ENCODE assay signal across 17 mouse cellular contexts in genomic region chr13:43691755-43692154, GRCm38 (mm10).
DNase-seq lines count a peak whose midpoint lies in the region; ATAC-seq and TF ChIP-seq lines count a peak whose summit lies in the region.
"Had no signal": no experiment of that assay in that cellular context is flagged by ENCODE, and none has a peak within 500 bp of the region (broad histone marks: within the 10 kb centered on the region; RNA-seq: fewer than 3 reads in every experiment).

No protein-coding gene starts in this region.

- H3K36me3 ChIP-seq in forebrain, postnatal 0 days (ENCODE audit: insufficient read depth), result no peaks in the 10 kb centered on the region
- H3K36me3 ChIP-seq in forebrain, embryonic 16.5 days (ENCODE audit: control insufficient read depth, insufficient read depth), result no peaks in the 10 kb centered on the region
- H3K36me3 ChIP-seq in C2C12 (ENCODE audit: control insufficient read depth, insufficient read depth), result no peaks in the 10 kb centered on the region
- H3K36me3 ChIP-seq: embryonic facial prominence, embryonic 13.5 days; hindbrain, embryonic 15.5 days had no signal

- no peaks in the 10 kb centered on the region for H3K27me3 ChIP-seq in forebrain, postnatal 0 days (ENCODE audit: insufficient read depth, low read length)
- H3K27me3 ChIP-seq in forebrain, embryonic 16.5 days (replicated peaks; ENCODE audit: control insufficient read depth, insufficient read depth, low read length), result no peaks in the 10 kb centered on the region
- H3K27me3 ChIP-seq in C2C12 (ENCODE audit: control insufficient read depth, insufficient read depth, insufficient read length), result peaks cover 7% of the 10 kb centered on the region
- H3K27me3 ChIP-seq: hindbrain, embryonic 15.5 days had no signal

- TF ChIP-seq CTCF in forebrain, postnatal 0 days (IDR thresholded peaks at IDR 0.05; ENCODE audit: low read depth), result peak; percentile 40
- peak; percentile 34 for TF ChIP-seq CTCF in left cerebral cortex, adult 2 months (IDR thresholded peaks at IDR 0.05)
- TF ChIP-seq CTCF in C2C12 (IDR thresholded peaks at IDR 0.05; ENCODE audit: control insufficient read depth, insufficient read depth, insufficient read length), result no peak

- ATAC-seq in forebrain, postnatal 0 days, result no peak
- no peak for ATAC-seq in forebrain, embryonic 16.5 days

- no peaks in the 10 kb centered on the region for H3K9me3 ChIP-seq in forebrain, postnatal 0 days (ENCODE audit: low read length)
- no peaks in the 10 kb centered on the region for H3K9me3 ChIP-seq in forebrain, embryonic 16.5 days (ENCODE audit: control insufficient read depth, low read length)
- H3K9me3 ChIP-seq: embryonic facial prominence, embryonic 13.5 days; hindbrain, embryonic 15.5 days had no signal

- H3K4me1 ChIP-seq in forebrain, postnatal 0 days (ENCODE audit: insufficient read depth), result no peaks in the 10 kb centered on the region
- H3K4me1 ChIP-seq in forebrain, embryonic 16.5 days (replicated peaks; ENCODE audit: control insufficient read depth, insufficient read depth, low read length), result peaks cover 5% of the 10 kb centered on the region
- H3K4me1 ChIP-seq: embryonic facial prominence, embryonic 13.5 days; megakaryocyte, embryonic 14.5 days had no signal

- no peak overlapping the region for H3K9ac ChIP-seq in forebrain, postnatal 0 days
- H3K9ac ChIP-seq in forebrain, embryonic 16.5 days (replicated peaks; ENCODE audit: low read depth, low read length), result no peak overlapping the region
- H3K9ac ChIP-seq: embryonic facial prominence, embryonic 13.5 days; hindbrain, embryonic 15.5 days had no signal

- H3ac ChIP-seq in C2C12 (ENCODE audit: control insufficient read depth, insufficient read length, low read depth), result no peak overlapping the region

- no peaks in the 10 kb centered on the region for H3K79me2 ChIP-seq in C2C12 (ENCODE audit: control insufficient read depth, insufficient read depth)

- H3K4me3 ChIP-seq in forebrain, postnatal 0 days (ENCODE audit: low read depth, low read length), result no peak overlapping the region
- no peak overlapping the region for H3K4me3 ChIP-seq in forebrain, embryonic 16.5 days (replicated peaks; ENCODE audit: low read length)
- no peak overlapping the region for H3K4me3 ChIP-seq in left cerebral cortex, adult 2 months
- no peak overlapping the region for H3K4me3 ChIP-seq in C2C12 (ENCODE audit: insufficient read depth, poor library complexity, severe bottlenecking)
- H3K4me3 ChIP-seq: embryonic facial prominence, embryonic 13.5 days; hindbrain, embryonic 15.5 days; megakaryocyte, embryonic 14.5 days; myocyte had no signal

- intact Hi-C loops in left cerebral cortex, adult 2 months (cut with DNase I), result no loop called here
- intact Hi-C loops in left cerebral cortex, postnatal 36 days (cut with DNase I), result no loop called here

- no peaks in the 10 kb centered on the region for H3K79me3 ChIP-seq in C2C12 (ENCODE audit: low read depth)

- H3K4me2 ChIP-seq in forebrain, postnatal 0 days (ENCODE audit: low read depth), result no peak overlapping the region
- H3K4me2 ChIP-seq in forebrain, embryonic 16.5 days (ENCODE audit: low read length), result no peak overlapping the region
- H3K4me2 ChIP-seq: hindbrain, embryonic 15.5 days had no signal

- 62% methylated on average over 3 of the region's 3 CpGs for WGBS in forebrain, postnatal 0 days
- WGBS in forebrain, embryonic 16.5 days, result 68% methylated on average over 3 of the region's 3 CpGs

- no peak overlapping the region for H3K27ac ChIP-seq in forebrain, postnatal 0 days (ENCODE audit: low read depth, low read length)
- H3K27ac ChIP-seq in forebrain, embryonic 16.5 days (ENCODE audit: low read length), result no peak overlapping the region
- H3K27ac ChIP-seq in left cerebral cortex, adult 2 months, result no peak overlapping the region
- H3K27ac ChIP-seq: embryonic facial prominence, embryonic 13.5 days; hindbrain, embryonic 15.5 days had no signal

- no peak for DNase-seq in forebrain, postnatal 0 days
- DNase-seq in left cerebral cortex, adult 2 months (ENCODE audit: extremely low spot score in 1 of 2, low spot score in 2 of 2), result no peak
- DNase-seq in left cerebral cortex, postnatal 36 days (ENCODE audit: low spot score in 2 of 2), result no peak
- DNase-seq in induced T-regulatory cell, adult 2 months (ENCODE audit: low read depth), result peak; percentile 10
- no peak for DNase-seq in right cerebral cortex, postnatal 36 days (ENCODE audit: low spot score in 2 of 2)
- no peak for DNase-seq in spleen, postnatal 10 days (ENCODE audit: low spot score in 2 of 2)
- DNase-seq: adrenal gland, postnatal 36 days; cerebellum, adult 9-11 months; heart, postnatal 14 days; kidney, adult 9 months; lung, adult 18-20 months had no signal

TF ChIP-seq in C2C12, 6 proteins besides CTCF, POLR2A, EP300 and RAD21:
- TF ChIP-seq CEBPB (IDR thresholded peaks at IDR 0.05; ENCODE audit: low read depth) (peak; percentile 2), MYOG (IDR thresholded peaks at IDR 0.05; ENCODE audit: control insufficient read depth, extremely low read depth, insufficient read length) (no peak), FOSL1 (IDR thresholded peaks at IDR 0.05; ENCODE audit: insufficient read depth, low read length, poor library complexity, severe bottlenecking) (no peak)
